Mouse (Mus musculus): ENCODE data around the gene Serpinb2.

Serpinb2 gene

GRCm38 (mm10) chr1:107511252-107511651 is at the start of gene Serpinb2:
TSS of gene Serpinb2 (plus strand) at chr1:107511423.
- DNase-seq (ENCODE audit: low spot score in 2 of 2): no peak

- DNase-seq (ENCODE audit: low spot score in 2 of 2): no peak
Measured at GRCm38 (mm10) chr1:107479909-107480308, 31.3 kb upstream of the Serpinb2 start.

GRCm38 (mm10) chr1:107481452-107481851 is 29.8 kb upstream of the Serpinb2 start:
- DNase-seq (ENCODE audit: low spot score in 2 of 2): peak; percentile 40 to 75

- no peak for DNase-seq (ENCODE audit: low spot score in 2 of 2)
Measured at GRCm38 (mm10) chr1:107489577-107489976, 21.6 kb upstream of the Serpinb2 start.

GRCm38 (mm10) chr1:107496789-107497188 is 14.4 kb upstream of the Serpinb2 start:
- peak in 1 of 2 experiments; percentile 14 for DNase-seq (ENCODE audit: low spot score in 2 of 2)

GRCm38 (mm10) chr1:107502025-107502424 is 9.2 kb upstream of the Serpinb2 start:
- DNase-seq (ENCODE audit: low spot score in 2 of 2): no peak

GRCm38 (mm10) chr1:107503294-107503693 is 7.9 kb upstream of the Serpinb2 start:
- DNase-seq (ENCODE audit: low spot score in 2 of 2): no peak

- no peak for DNase-seq (ENCODE audit: low spot score in 2 of 2)
Measured at GRCm38 (mm10) chr1:107505898-107506562, 5.2 kb upstream of the Serpinb2 start.

- no peak for DNase-seq (ENCODE audit: low spot score in 2 of 2)
Measured at GRCm38 (mm10) chr1:107512194-107513138, 1.2 kb downstream of the Serpinb2 start.

- DNase-seq (ENCODE audit: low spot score in 2 of 2): no peak
Measured at GRCm38 (mm10) chr1:107513530-107513929, 2.3 kb downstream of the Serpinb2 start.

- DNase-seq (ENCODE audit: low spot score in 2 of 2): no peak
Measured at GRCm38 (mm10) chr1:107515839-107516498, 4.7 kb downstream of the Serpinb2 start.

- no peak for DNase-seq (ENCODE audit: low spot score in 2 of 2)
Measured at GRCm38 (mm10) chr1:107525592-107525991, 14.4 kb downstream of the Serpinb2 start.

- no peak for DNase-seq (ENCODE audit: low spot score in 2 of 2)
Measured at GRCm38 (mm10) chr1:107528325-107529078, 17.3 kb downstream of the Serpinb2 start.

- no peak for DNase-seq (ENCODE audit: low spot score in 2 of 2)
Measured at GRCm38 (mm10) chr1:107529365-107530052, 18.3 kb downstream of the Serpinb2 start.

- DNase-seq (ENCODE audit: low spot score in 2 of 2): no peak
Measured at GRCm38 (mm10) chr1:107533736-107534135, 22.5 kb downstream of the Serpinb2 start.

- no peak for DNase-seq (ENCODE audit: low spot score in 2 of 2)
Measured at GRCm38 (mm10) chr1:107537435-107537834, 26.2 kb downstream of the Serpinb2 start.

GRCm38 (mm10) chr1:107559494-107559893 is 48.3 kb downstream of the Serpinb2 start:
- no peak for DNase-seq (ENCODE audit: low spot score in 2 of 2)

GRCm38 (mm10) chr1:107562110-107562509 is 50.9 kb downstream of the Serpinb2 start:
- no peak for DNase-seq (ENCODE audit: low spot score in 2 of 2)

GRCm38 (mm10) chr1:107565644-107566043 is 54.4 kb downstream of the Serpinb2 start:
- DNase-seq (ENCODE audit: low spot score in 2 of 2): no peak

GRCm38 (mm10) chr1:107576094-107576493 is 64.9 kb downstream of the Serpinb2 start:
- DNase-seq (ENCODE audit: low spot score in 2 of 2): no peak

GRCm38 (mm10) chr1:107577514-107577913 is 66.3 kb downstream of the Serpinb2 start:
- DNase-seq (ENCODE audit: low spot score in 2 of 2): no peak

Measured in spleen, postnatal 10 days (tissue).